Mouse (Mus musculus) olfactory bulb, adult 2 months (tissue): ENCODE data around the gene Vwa2.

Experiments used
- CTCF ChIP-seq: fragments of 200-500 bp; IDR thresholded peaks from 2 replicates; pipeline ENCODE4 v1.5.1; 2012; ENCODE audit warnings: low read depth, mild to moderate bottlenecking, low read length, moderate library complexity; ENCODE audit not compliant: insufficient read depth
- POLR2A ChIP-seq: fragments of 200-500 bp; IDR thresholded peaks from 2 replicates; pipeline ENCODE4 v1.6.1; 2012; ENCODE audit warnings: mild to moderate bottlenecking, low read depth, low read length, moderate library complexity; ENCODE audit not compliant: insufficient read depth

- no peak for TF ChIP-seq CTCF
- TF ChIP-seq POLR2A = no peak
These were observed 66.5 kb downstream of the Vwa2 start for GRCm38 (mm10) chr19:56940507-56940906.
